Mouse (Mus musculus) neural tube, embryonic 11.5 days (tissue): Measurements from ENCODE around the gene Srebf1. TPM values are rescaled to one million over a fixed set of nuclear protein-coding genes. Genes with fewer than 3 reads are reported as not detected.

Source experiments
- ATAC-seq: fragments of 200-750 bp; cut with Nextera tagmentation; 2 replicates; pipeline ENCODE4 v1.8.0; 2017; ENCODE audit warnings: moderate number of reproducible peaks, mild to moderate bottlenecking, moderate TSS enrichment, moderate library complexity; ENCODE audit not compliant: insufficient read depth, low FRiP score, low TSS enrichment
- DNase-seq: peaks from one replicate; pipeline ENCODE4 v3.0.0-alpha.2; 2015; ENCODE audit warnings: low spot score
- H3K27ac ChIP-seq: fragments of 300-500 bp; sonication (generic); 2 replicates; pipeline ENCODE4 v1.5.1; 2014; ENCODE audit warnings: low read depth, mild to moderate bottlenecking, low read length
- H3K27me3 ChIP-seq: fragments of 300-500 bp; sonication (generic); 2 replicates; pipeline ENCODE4 v1.6.1; 2014; ENCODE audit warnings: mild to moderate bottlenecking, low read length, mixed read lengths; ENCODE audit not compliant: control insufficient read depth, insufficient read depth
- H3K36me3 ChIP-seq: fragments of 300-500 bp; sonication (generic); 2 replicates; pipeline ENCODE4 v1.6.1; 2014; ENCODE audit warnings: mild to moderate bottlenecking, low read length, moderate library complexity, mixed read lengths; ENCODE audit not compliant: control insufficient read depth, insufficient read depth
- H3K4me1 ChIP-seq: fragments of 300-500 bp; sonication (generic); 2 replicates; pipeline ENCODE4 v1.6.1; 2014; ENCODE audit warnings: low read length, mixed read lengths; ENCODE audit not compliant: control insufficient read depth, insufficient read depth
- H3K4me2 ChIP-seq: fragments of 300-500 bp; sonication (generic); 2 replicates; pipeline ENCODE4 v1.6.1; 2014; ENCODE audit warnings: low read depth, mild to moderate bottlenecking, moderate library complexity
- H3K4me3 ChIP-seq: fragments of 300-500 bp; sonication (generic); 2 replicates; pipeline ENCODE4 v1.5.1; 2014; ENCODE audit warnings: low read depth, low read length
- H3K9ac ChIP-seq: fragments of 300-500 bp; sonication (generic); 2 replicates; pipeline ENCODE4 v1.6.1; 2014; ENCODE audit warnings: mild to moderate bottlenecking, low read length
- H3K9me3 ChIP-seq: fragments of 300-500 bp; sonication (generic); 2 replicates; pipeline ENCODE4 v1.6.1; 2016; ENCODE audit warnings: low read length; ENCODE audit not compliant: control insufficient read depth
- WGBS: fragments of 180-500 bp; shearing (Covaris S2); extraction: QIAGEN DNeasy Blood & Tissue Kit; methylation state at CpG from one replicate; pipeline ENCODE4 v1.1.7; 2014; 5-methylcytosine and 5-hydroxymethylcytosine counted together
- polyA plus RNA-seq: library from polyadenylated mRNA; unstranded; fragments of >200 nt; fragmentation: Nextera tagmentation; extraction: Ambion mirVana; gene quantifications from 2 replicates; pipeline ENCODE4 v1.2.1, GENCODE M21; 2014

Srebf1 gene
- polyA plus RNA-seq, 1 experiment from 2014 or later: 54.7 TPM

GRCm38 (mm10) chr11:60185396-60186231, 36.8 kb downstream of the Srebf1 start:
- H3K27me3 ChIP-seq: no peaks in the 10 kb centered on the region
- H3K9ac ChIP-seq: no peak overlapping the region; the same call in 1 of the 2 replicates
- H3K36me3 ChIP-seq: peaks cover 38% of the 10 kb centered on the region
- H3K9me3 ChIP-seq: no peaks in the 10 kb centered on the region
- no peak for DNase-seq
- ATAC-seq: no peak
- H3K27ac ChIP-seq: peak overlapping the region; percentile 76
- no peak overlapping the region for H3K4me3 ChIP-seq
- peaks cover 37% of the 10 kb centered on the region for H3K4me1 ChIP-seq
- WGBS: 84% methylated on average over 20 of the region's 20 CpGs
- H3K4me2 ChIP-seq: no peak overlapping the region

- Histone ChIP-seq H3K27me3 (no peaks in the 10 kb centered on the region), H3K9me3 (no peaks in the 10 kb centered on the region), H3K4me3 (no peak overlapping the region), H3K9ac (peak overlapping the region; percentile 15), H3K27ac (peak overlapping the region; percentile 76), H3K4me2 (no peak overlapping the region), H3K4me1 (peaks cover 37% of the 10 kb centered on the region), H3K36me3 (peaks cover 35% of the 10 kb centered on the region)
- ATAC-seq: 0 out of 2 replicates have a peak, but pooled peaks have one; percentile 30
- no peak for DNase-seq
- WGBS: 58% methylated on average over 22 of the region's 22 CpGs
Measured at GRCm38 (mm10) chr11:60184346-60185325, 37.7 kb downstream of the Srebf1 start.

GRCm38 (mm10) chr11:60182741-60183140, 39.6 kb downstream of the Srebf1 start:
- Histone ChIP-seq H3K4me1 (peaks cover 42% of the 10 kb centered on the region), H3K4me3 (no peak overlapping the region), H3K9ac (peak overlapping the region; percentile 39; the same call in 1 of the 2 replicates), H3K27me3 (no peaks in the 10 kb centered on the region), H3K27ac (peak overlapping the region; percentile 76), H3K4me2 (no peak overlapping the region), H3K36me3 (peaks cover 20% of the 10 kb centered on the region), H3K9me3 (no peaks in the 10 kb centered on the region)
- ATAC-seq (no peak), DNase-seq (no peak)
- 62% methylated on average over 2 of the region's 2 CpGs for WGBS

GRCm38 (mm10) chr11:60182116-60182670, 40.2 kb downstream of the Srebf1 start:
- no peak overlapping the region for H3K4me3 ChIP-seq
- DNase-seq (no peak), ATAC-seq (no peak)
- peak overlapping the region; percentile 76 for H3K27ac ChIP-seq
- H3K36me3 ChIP-seq: peaks cover 15% of the 10 kb centered on the region
- no peaks in the 10 kb centered on the region for H3K9me3 ChIP-seq
- WGBS: 86% methylated on average over 12 of the region's 12 CpGs
- no peaks in the 10 kb centered on the region for H3K27me3 ChIP-seq
- no peak overlapping the region for H3K4me2 ChIP-seq
- H3K9ac ChIP-seq: no peak overlapping the region
- H3K4me1 ChIP-seq: peaks cover 48% of the 10 kb centered on the region

- Histone ChIP-seq H3K27ac (no peak overlapping the region), H3K36me3 (no peaks in the 10 kb centered on the region), H3K4me3 (no peak overlapping the region), H3K4me2 (no peak overlapping the region), H3K9me3 (no peaks in the 10 kb centered on the region), H3K4me1 (peaks cover 52% of the 10 kb centered on the region), H3K9ac (no peak overlapping the region), H3K27me3 (no peaks in the 10 kb centered on the region)
- ATAC-seq (no peak), DNase-seq (no peak)
Measured at GRCm38 (mm10) chr11:60178506-60178905, 43.9 kb downstream of the Srebf1 start.

- Histone ChIP-seq H3K27me3 (no peaks in the 10 kb centered on the region), H3K9me3 (no peaks in the 10 kb centered on the region), H3K4me2 (0 out of 2 replicates have a peak overlapping the region, but pooled peaks have one; percentile 100), H3K27ac (peak overlapping the region; percentile 94), H3K36me3 (no peaks in the 10 kb centered on the region), H3K4me1 (peaks cover 47% of the 10 kb centered on the region), H3K4me3 (no peak overlapping the region), H3K9ac (peak overlapping the region; percentile 64)
- WGBS: 65% methylated on average over 6 of the region's 6 CpGs
- no peak for DNase-seq
- ATAC-seq: no peak
Measured at GRCm38 (mm10) chr11:60178005-60178404, 44.4 kb downstream of the Srebf1 start.

GRCm38 (mm10) chr11:60176975-60177657, 45.3 kb downstream of the Srebf1 start:
- Histone ChIP-seq H3K36me3 (no peaks in the 10 kb centered on the region), H3K4me2 (peak overlapping the region; percentile 100), H3K4me3 (peak overlapping the region; percentile 59), H3K27me3 (no peaks in the 10 kb centered on the region), H3K9ac (peak overlapping the region; percentile 64), H3K4me1 (peaks cover 40% of the 10 kb centered on the region), H3K27ac (peak overlapping the region; percentile 94), H3K9me3 (no peaks in the 10 kb centered on the region)
- ATAC-seq (peak; percentile 32), DNase-seq (peak; percentile 59)
- 2% methylated on average over 41 of the region's 42 CpGs for WGBS
